Mouse (Mus musculus): ENCODE data around the gene Gm11549. TPM values are rescaled to one million over a fixed set of nuclear protein-coding genes. Genes with fewer than 3 reads are reported as not detected.

Gene Gm11549
- total RNA-seq, 1 experiment from 2014 or later = not detected

DNA sequence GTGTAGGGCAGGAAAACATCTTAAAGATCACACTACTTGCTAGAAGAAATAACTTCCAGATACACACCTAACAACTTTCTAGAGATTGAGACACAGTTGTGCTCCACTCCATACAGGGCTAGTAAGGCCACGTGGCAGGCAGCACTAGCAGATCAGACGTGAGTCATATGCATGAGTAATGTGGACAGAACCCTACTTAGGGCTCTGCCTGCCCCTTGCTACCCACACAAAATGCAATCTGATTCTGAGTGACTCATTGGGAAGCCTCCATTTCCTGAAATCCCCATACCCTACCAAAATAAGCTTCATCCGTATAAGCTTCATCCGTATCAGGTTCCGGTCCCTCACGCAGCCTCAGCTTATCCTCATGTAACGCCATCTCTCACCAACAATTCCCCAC lies 54.0 kb downstream of the Gm11549 start:
- ATAC-seq (replicated peaks in 1 of 2; ENCODE audit: insufficient read depth in 1 of 2, low FRiP score in 2 of 2, low TSS enrichment in 1 of 2, low read depth in 1 of 2, poor library complexity in 2 of 2, severe bottlenecking in 2 of 2) = no peak

DNA sequence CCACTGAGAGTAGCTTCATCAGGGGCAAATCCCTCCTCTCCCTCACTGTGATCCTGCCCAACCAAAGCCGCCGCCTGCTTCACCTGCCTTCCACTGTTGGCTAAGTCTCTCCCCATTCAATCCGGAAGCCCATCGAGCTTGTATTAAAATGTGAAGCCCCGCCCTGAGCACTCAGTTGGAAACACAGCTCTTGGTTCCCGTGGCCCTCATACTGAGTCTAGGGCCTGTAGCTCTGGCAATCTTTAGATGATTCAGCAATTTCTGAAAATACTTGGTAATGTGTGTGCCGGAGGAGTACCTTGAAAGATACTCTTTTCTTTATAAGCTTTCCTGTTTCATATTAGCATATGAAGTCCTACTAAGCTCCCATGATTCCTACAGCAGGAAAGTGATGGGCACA lies 56.1 kb downstream of the Gm11549 start:
- ATAC-seq (replicated peaks in 1 of 2; ENCODE audit: insufficient read depth in 1 of 2, low FRiP score in 2 of 2, low TSS enrichment in 1 of 2, low read depth in 1 of 2, poor library complexity in 2 of 2, severe bottlenecking in 2 of 2) = peak; percentile 48 to 68; a peak in 2 of 4 replicates

Other genes starting within 250 kb of the Gm11549 start
- 107 and 113 TPM in 2 replicates for gene Anxa5, start 45.9 kb downstream of the Gm11549 start, total RNA-seq (2017)
- gene 1810062G17Rik, start 45.9 kb downstream of the Gm11549 start, total RNA-seq (2017) = 1.4 TPM in 1 of 2 replicates, not detected in the other
- 86.9 and 91.5 TPM in 2 replicates for gene Exosc9, start 30.8 kb upstream of the Gm11549 start, total RNA-seq (2017)
- gene Ccna2, start 50.3 kb upstream of the Gm11549 start, total RNA-seq (2017) = 141 and 144 TPM in 2 replicates
- gene Bbs7, start 91.7 kb upstream of the Gm11549 start, total RNA-seq (2017) = 8.3 and 8.4 TPM in 2 replicates
- not detected in 2 replicates for gene Trpc3, start 168.4 kb upstream of the Gm11549 start, total RNA-seq (2017)